Mouse (Mus musculus): ENCODE results near the gene Hoxd10. TPM values are rescaled to one million over a fixed set of nuclear protein-coding genes. Genes with fewer than 3 reads are reported as not detected.
A peak's percentile ranks its signal among the peaks of the same experiment; 100 is the strongest.

The Hoxd10 gene
- polyA plus RNA-seq, 1 experiment from 2014 or later = 90.2 TPM

- WGBS = 17% methylated on average over 10 of the region's 10 CpGs
- peak overlapping the region; percentile 77 for H3K4me3 ChIP-seq (ENCODE audit: low read depth, low read length)
- no peaks in the 10 kb centered on the region for H3K27me3 ChIP-seq (ENCODE audit: control insufficient read depth, insufficient read depth, low read length)
- ATAC-seq (ENCODE audit: low read depth) = no peak
- H3K9me3 ChIP-seq (ENCODE audit: control insufficient read depth, low read length) = no peaks in the 10 kb centered on the region
- H3K36me3 ChIP-seq (ENCODE audit: control insufficient read depth, insufficient read depth, low read length) = no peaks in the 10 kb centered on the region
- H3K9ac ChIP-seq (replicated peaks; ENCODE audit: low read depth, low read length) = peak overlapping the region; percentile 99
- peaks cover 15% of the 10 kb centered on the region; the same call in 1 of the 2 replicates for H3K4me1 ChIP-seq (ENCODE audit: control insufficient read depth, insufficient read depth, low read length)
- peak overlapping the region; percentile 100 for H3K27ac ChIP-seq (ENCODE audit: low read depth, low read length)
- peak overlapping the region; percentile 75 for H3K4me2 ChIP-seq (ENCODE audit: low read depth, low read length)
Measured at GRCm38 (mm10) chr2:74703317-74703716, 11.6 kb downstream of the Hoxd10 start.

GRCm38 (mm10) chr2:74703720-74704392, 12.1 kb downstream of the Hoxd10 start:
- peak overlapping the region; percentile 100 for H3K27ac ChIP-seq (ENCODE audit: low read depth, low read length)
- H3K36me3 ChIP-seq (ENCODE audit: control insufficient read depth, insufficient read depth, low read length) = no peaks in the 10 kb centered on the region
- peak overlapping the region; percentile 75 for H3K4me2 ChIP-seq (ENCODE audit: low read depth, low read length)
- H3K4me1 ChIP-seq (ENCODE audit: control insufficient read depth, insufficient read depth, low read length) = peaks cover 20% of the 10 kb centered on the region; the same call in 1 of the 2 replicates
- peak overlapping the region; percentile 77 for H3K4me3 ChIP-seq (ENCODE audit: low read depth, low read length)
- peak overlapping the region; percentile 99 for H3K9ac ChIP-seq (replicated peaks; ENCODE audit: low read depth, low read length)
- H3K27me3 ChIP-seq (ENCODE audit: control insufficient read depth, insufficient read depth, low read length) = no peaks in the 10 kb centered on the region
- H3K9me3 ChIP-seq (ENCODE audit: control insufficient read depth, low read length) = no peaks in the 10 kb centered on the region
- ATAC-seq (ENCODE audit: low read depth) = no peak
- WGBS = 4% methylated on average over 21 of the region's 26 CpGs

- Histone ChIP-seq H3K9ac (replicated peaks; ENCODE audit: low read depth, low read length) (peak within 1 kb of the TSS; percentile 99), H3K36me3 (ENCODE audit: control insufficient read depth, insufficient read depth, low read length) (no peaks in the 10 kb centered on the region), H3K4me3 (ENCODE audit: low read depth, low read length) (peak within 1 kb of the TSS; percentile 77), H3K4me2 (ENCODE audit: low read depth, low read length) (peak within 1 kb of the TSS; percentile 75), H3K27ac (ENCODE audit: low read depth, low read length) (peak within 1 kb of the TSS; percentile 100), H3K27me3 (ENCODE audit: control insufficient read depth, insufficient read depth, low read length) (no peaks in the 10 kb centered on the region), H3K4me1 (ENCODE audit: control insufficient read depth, insufficient read depth, low read length) (peaks cover 24% of the 10 kb centered on the region; the same call in 1 of the 2 replicates), H3K9me3 (ENCODE audit: control insufficient read depth, low read length) (no peaks in the 10 kb centered on the region)
- ATAC-seq (ENCODE audit: low read depth) = peak; percentile 52
- under 1% methylated on average over 43 of the region's 52 CpGs for WGBS
Measured at GRCm38 (mm10) chr2:74704393-74704998, 12.8 kb downstream of the Hoxd10 start, which contains the start of gene Hoxd8. Hoxd8 (plus strand) TSS chr2:74704615.

GRCm38 (mm10) chr2:74704999-74705466, 13.3 kb downstream of the Hoxd10 start:
- peak overlapping the region; percentile 77 for H3K4me3 ChIP-seq (ENCODE audit: low read depth, low read length)
- ATAC-seq (ENCODE audit: low read depth) = no peak; the same call in 1 of the 2 replicates
- peak overlapping the region; percentile 100 for H3K27ac ChIP-seq (ENCODE audit: low read depth, low read length)
- H3K36me3 ChIP-seq (ENCODE audit: control insufficient read depth, insufficient read depth, low read length) = no peaks in the 10 kb centered on the region
- no peaks in the 10 kb centered on the region for H3K9me3 ChIP-seq (ENCODE audit: control insufficient read depth, low read length)
- WGBS = 0% methylated on average over 34 of the region's 66 CpGs
- H3K27me3 ChIP-seq (ENCODE audit: control insufficient read depth, insufficient read depth, low read length) = no peaks in the 10 kb centered on the region
- H3K4me1 ChIP-seq (ENCODE audit: control insufficient read depth, insufficient read depth, low read length) = peaks cover 30% of the 10 kb centered on the region
- H3K9ac ChIP-seq (replicated peaks; ENCODE audit: low read depth, low read length) = peak overlapping the region; percentile 99
- peak overlapping the region; percentile 75 for H3K4me2 ChIP-seq (ENCODE audit: low read depth, low read length)

- Histone ChIP-seq H3K9me3 (ENCODE audit: control insufficient read depth, low read length) (no peaks in the 10 kb centered on the region), H3K27me3 (ENCODE audit: control insufficient read depth, insufficient read depth, low read length) (no peaks in the 10 kb centered on the region), H3K4me1 (ENCODE audit: control insufficient read depth, insufficient read depth, low read length) (peaks cover 35% of the 10 kb centered on the region), H3K4me3 (ENCODE audit: low read depth, low read length) (peak overlapping the region; percentile 77), H3K9ac (replicated peaks; ENCODE audit: low read depth, low read length) (peak overlapping the region; percentile 99), H3K4me2 (ENCODE audit: low read depth, low read length) (peak overlapping the region; percentile 75), H3K36me3 (ENCODE audit: control insufficient read depth, insufficient read depth, low read length) (no peaks in the 10 kb centered on the region), H3K27ac (ENCODE audit: low read depth, low read length) (peak overlapping the region; percentile 100)
- peak; percentile 70 for ATAC-seq (ENCODE audit: low read depth)
- WGBS = under 1% methylated on average over 58 of the region's 85 CpGs
Measured at GRCm38 (mm10) chr2:74705467-74706089, 13.9 kb downstream of the Hoxd10 start.

- Histone ChIP-seq H3K36me3 (ENCODE audit: control insufficient read depth, insufficient read depth, low read length) (no peaks in the 10 kb centered on the region), H3K9me3 (ENCODE audit: control insufficient read depth, low read length) (no peaks in the 10 kb centered on the region), H3K9ac (replicated peaks; ENCODE audit: low read depth, low read length) (peak overlapping the region; percentile 99), H3K4me3 (ENCODE audit: low read depth, low read length) (peak overlapping the region; percentile 77), H3K27ac (ENCODE audit: low read depth, low read length) (peak overlapping the region; percentile 100), H3K4me2 (ENCODE audit: low read depth, low read length) (peak overlapping the region; percentile 75), H3K4me1 (ENCODE audit: control insufficient read depth, insufficient read depth, low read length) (peaks cover 39% of the 10 kb centered on the region), H3K27me3 (ENCODE audit: control insufficient read depth, insufficient read depth, low read length) (no peaks in the 10 kb centered on the region)
- no peak for ATAC-seq (ENCODE audit: low read depth)
- under 1% methylated on average over 13 of the region's 13 CpGs for WGBS
Measured at GRCm38 (mm10) chr2:74706393-74706960, 14.8 kb downstream of the Hoxd10 start.

- Histone ChIP-seq H3K36me3 (ENCODE audit: control insufficient read depth, insufficient read depth, low read length) (no peaks in the 10 kb centered on the region), H3K9me3 (ENCODE audit: control insufficient read depth, low read length) (no peaks in the 10 kb centered on the region), H3K27ac (ENCODE audit: low read depth, low read length) (peak overlapping the region; percentile 73), H3K27me3 (ENCODE audit: control insufficient read depth, insufficient read depth, low read length) (no peaks in the 10 kb centered on the region), H3K4me1 (ENCODE audit: control insufficient read depth, insufficient read depth, low read length) (peaks cover 39% of the 10 kb centered on the region), H3K9ac (replicated peaks; ENCODE audit: low read depth, low read length) (peak overlapping the region; percentile 56), H3K4me2 (ENCODE audit: low read depth, low read length) (peak overlapping the region; percentile 75), H3K4me3 (ENCODE audit: low read depth, low read length) (peak overlapping the region; percentile 77)
- no peak for ATAC-seq (ENCODE audit: low read depth)
- 11% methylated on average over 7 of the region's 7 CpGs for WGBS
Measured at GRCm38 (mm10) chr2:74707599-74707998, 15.9 kb downstream of the Hoxd10 start.

GRCm38 (mm10) chr2:74708676-74709075, 17.0 kb downstream of the Hoxd10 start:
- peak overlapping the region; percentile 26 for H3K4me3 ChIP-seq (ENCODE audit: low read depth, low read length)
- ATAC-seq (ENCODE audit: low read depth) = no peak
- H3K9ac ChIP-seq (replicated peaks; ENCODE audit: low read depth, low read length) = peak overlapping the region; percentile 52
- peak overlapping the region; percentile 75 for H3K27ac ChIP-seq (ENCODE audit: low read depth, low read length)
- no peaks in the 10 kb centered on the region for H3K36me3 ChIP-seq (ENCODE audit: control insufficient read depth, insufficient read depth, low read length)
- peak overlapping the region; percentile 75 for H3K4me2 ChIP-seq (ENCODE audit: low read depth, low read length)
- peaks cover 33% of the 10 kb centered on the region for H3K4me1 ChIP-seq (ENCODE audit: control insufficient read depth, insufficient read depth, low read length)
- no peaks in the 10 kb centered on the region for H3K27me3 ChIP-seq (ENCODE audit: control insufficient read depth, insufficient read depth, low read length)
- H3K9me3 ChIP-seq (ENCODE audit: control insufficient read depth, low read length) = no peaks in the 10 kb centered on the region
- WGBS = 11% methylated on average over 4 of the region's 4 CpGs

Data from neural tube, embryonic 14.5 days (tissue).